ENCODE assay signal across 17 mouse cellular contexts in genomic region chr10:37841842-37842241, GRCm38 (mm10).
DNase-seq lines count a peak whose midpoint lies in the region; ATAC-seq and TF ChIP-seq lines count a peak whose summit lies in the region.
"Had no signal": no experiment of that assay in that cellular context is flagged by ENCODE, and none has a peak within 500 bp of the region (broad histone marks: within the 10 kb centered on the region; RNA-seq: fewer than 3 reads in every experiment).

No protein-coding gene starts in this region.

- 66% methylated on average over 2 of the region's 2 CpGs for WGBS in kidney, embryonic 14.5 days
- WGBS in limb, embryonic 10.5 days: 66% methylated on average over 2 of the region's 2 CpGs

- DNase-seq in gastrocnemius, adult 2 months: peak; percentile 16
- DNase-seq in gastrocnemius, adult 18-20 months (ENCODE audit: low spot score): no peak
- peak; percentile 18 to 24 for DNase-seq in kidney, postnatal 36 days
- peak; percentile 53 for DNase-seq in ES-CJ7 (ENCODE audit: low read depth, low spot score)
- DNase-seq in adrenal gland, postnatal 36 days: peak; percentile 5 to 13
- DNase-seq in limb, embryonic 10.5 days (ENCODE audit: low spot score): no peak
- DNase-seq: cerebellum, adult 9-11 months; gastrocnemius, postnatal 25 days; right cerebral cortex, postnatal 4 days; thymus, adult 18-20 months had no signal

- H3K4me1 ChIP-seq in kidney, embryonic 14.5 days (ENCODE audit: control insufficient read depth, insufficient read depth, low read length): no peaks in the 10 kb centered on the region
- no peaks in the 10 kb centered on the region for H3K4me1 ChIP-seq in limb, embryonic 10.5 days
- H3K4me1 ChIP-seq: heart, embryonic 12.5 days; limb, embryonic 12.5 days; neural tube, embryonic 12.5 days had no signal

- H3K4me3 ChIP-seq in gastrocnemius, adult 2 months: no peak overlapping the region
- no peak overlapping the region for H3K4me3 ChIP-seq in kidney, embryonic 14.5 days (ENCODE audit: low read length)
- H3K4me3 ChIP-seq in limb, embryonic 10.5 days: no peak overlapping the region
- H3K4me3 ChIP-seq: heart, embryonic 12.5 days; left cerebral cortex, adult 2 months; limb, embryonic 12.5 days; neural tube, embryonic 12.5 days had no signal

- no peaks in the 10 kb centered on the region for H3K36me3 ChIP-seq in kidney, embryonic 14.5 days (ENCODE audit: control insufficient read depth, insufficient read depth, low read length)
- H3K36me3 ChIP-seq in limb, embryonic 10.5 days: no peaks in the 10 kb centered on the region
- H3K36me3 ChIP-seq: heart, embryonic 12.5 days; limb, embryonic 12.5 days; neural tube, embryonic 12.5 days had no signal

- H3K4me2 ChIP-seq in kidney, embryonic 14.5 days (replicated peaks; ENCODE audit: low read depth, low read length): no peak overlapping the region
- H3K4me2 ChIP-seq: heart, embryonic 12.5 days; limb, embryonic 12.5 days; neural tube, embryonic 12.5 days had no signal

- no peak overlapping the region for H3K9ac ChIP-seq in kidney, embryonic 14.5 days (ENCODE audit: low read depth, low read length)
- H3K9ac ChIP-seq: heart, embryonic 12.5 days; limb, embryonic 12.5 days; liver, embryonic 14.5 days; neural tube, embryonic 12.5 days had no signal

- no peaks in the 10 kb centered on the region for H3K9me3 ChIP-seq in kidney, embryonic 14.5 days (ENCODE audit: control insufficient read depth, low read length)
- H3K9me3 ChIP-seq in limb, embryonic 10.5 days (replicated peaks): no peaks in the 10 kb centered on the region
- H3K9me3 ChIP-seq: heart, embryonic 12.5 days; limb, embryonic 12.5 days; neural tube, embryonic 12.5 days had no signal

- no peaks in the 10 kb centered on the region for H3K27me3 ChIP-seq in kidney, embryonic 14.5 days (ENCODE audit: control insufficient read depth, insufficient read depth, low read length)
- H3K27me3 ChIP-seq in limb, embryonic 10.5 days (ENCODE audit: low read depth, poor library complexity, severe bottlenecking): no peaks in the 10 kb centered on the region
- H3K27me3 ChIP-seq: heart, embryonic 12.5 days; limb, embryonic 12.5 days; neural tube, embryonic 12.5 days had no signal

- intact Hi-C loops in gastrocnemius, adult 2 months (cut with DNase I): no loop called here

- peak overlapping the region; percentile 35; the same call in 1 of the 2 replicates for H3K27ac ChIP-seq in gastrocnemius, adult 2 months
- no peak overlapping the region for H3K27ac ChIP-seq in kidney, embryonic 14.5 days (ENCODE audit: low read depth, low read length)
- H3K27ac ChIP-seq in limb, embryonic 10.5 days: no peak overlapping the region
- H3K27ac ChIP-seq: left cerebral cortex, adult 2 months; limb, embryonic 12.5 days; liver, embryonic 14.5 days; neural tube, embryonic 12.5 days had no signal

- ATAC-seq in kidney, embryonic 14.5 days (ENCODE audit: low FRiP score, low TSS enrichment): no peak
- ATAC-seq: inflammation-experienced regulatory T-cells, adult 6 months had no signal

- no peak for TF ChIP-seq CTCF in gastrocnemius, adult 2 months (IDR thresholded peaks at IDR 0.05)

Comparison
In these comparisons a context has a peak if more than half of its experiments do, and no peak if none do; other contexts are left out.
1. DNase-seq: peak in gastrocnemius, adult 2 months (single experiment), kidney, postnatal 36 days (2 of 2), ES-CJ7 (single experiment) and adrenal gland, postnatal 36 days (2 of 2); none in gastrocnemius, adult 18-20 months (single experiment) and limb, embryonic 10.5 days (single experiment).